Mouse (Mus musculus) heart, embryonic 12.5 days (tissue): ENCODE measurements around the gene Ugt2b35. TPM values are rescaled to one million over a fixed set of nuclear protein-coding genes. Genes with fewer than 3 reads are reported as not detected.

Experiments
- polyA plus RNA-seq: library from polyadenylated mRNA; unstranded; fragments of >200 nt; fragmentation: Nextera tagmentation; extraction: Ambion mirVana; gene quantifications from 2 replicates; pipeline ENCODE4 v1.2.1, GENCODE M21; 2016

The Ugt2b35 gene
- polyA plus RNA-seq, 1 experiment from 2014 or later, result not detected

Other genes starting within 250 kb of the Ugt2b35 start
- 29.5 and 30.1 TPM in 2 replicates for gene Ythdc1, start 196.6 kb upstream of the Ugt2b35 start, polyA plus RNA-seq
- gene Ugt2b34, start 93.9 kb upstream of the Ugt2b35 start, polyA plus RNA-seq, result 0.10 and 0.46 TPM in 2 replicates
- gene Ugt2b1, start 74.3 kb upstream of the Ugt2b35 start, polyA plus RNA-seq, result not detected in 2 replicates
- gene Ugt2b36, start 91.7 kb downstream of the Ugt2b35 start, polyA plus RNA-seq, result not detected in 2 replicates
- gene Ugt2b5, start 139.5 kb downstream of the Ugt2b35 start, polyA plus RNA-seq, result not detected in 2 replicates